Mouse (Mus musculus): ENCODE measurements around the gene Tmem125. TPM values are rescaled to one million over a fixed set of nuclear protein-coding genes. Genes with fewer than 3 reads are reported as not detected.

The Tmem125 gene
- polyA plus RNA-seq, 1 experiment from 2014 or later: 0.11 TPM

DNA sequence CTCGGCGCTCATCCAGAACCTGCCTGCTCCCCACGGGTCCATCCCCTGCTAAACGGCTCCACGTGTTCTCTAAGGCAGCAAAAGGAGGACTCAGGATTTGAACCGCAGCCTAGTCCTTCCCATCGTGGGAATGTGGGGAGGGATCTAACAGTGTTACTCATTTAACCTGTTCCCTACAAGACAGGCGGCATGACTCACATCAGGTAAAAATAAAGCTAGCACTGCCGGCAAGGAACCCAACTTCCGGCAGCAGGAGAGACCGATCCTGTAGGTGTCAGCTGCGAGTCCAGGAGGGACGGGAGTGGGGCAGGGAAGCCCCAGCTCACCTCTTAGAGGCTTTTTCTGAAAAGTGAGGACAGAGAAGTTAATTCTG, 700 bp downstream of the Tmem125 start:
- Histone ChIP-seq H3K9me3 (ENCODE audit: control insufficient read depth, low read length) (no peaks in the 10 kb centered on the region), H3K36me3 (ENCODE audit: control insufficient read depth, insufficient read depth, low read length) (no peaks in the 10 kb centered on the region), H3K27me3 (ENCODE audit: control insufficient read depth, insufficient read depth, low read length) (no peaks in the 10 kb centered on the region; the same call in 1 of the 2 replicates), H3K9ac (ENCODE audit: low read length) (no peak overlapping the region), H3K4me1 (ENCODE audit: control insufficient read depth, insufficient read depth, low read length) (peaks cover 12% of the 10 kb centered on the region; the same call in 1 of the 2 replicates), H3K4me3 (ENCODE audit: low read depth, low read length) (peak overlapping the region; percentile 19), H3K27ac (ENCODE audit: low read depth, low read length) (no peak overlapping the region), H3K4me2 (peak overlapping the region; percentile 45)
- DNase-seq (ENCODE audit: low spot score, missing footprints) (peak; percentile 82), ATAC-seq (ENCODE audit: low FRiP score) (no peak)
- 25% methylated on average over 13 of the region's 13 CpGs for WGBS

DNA sequence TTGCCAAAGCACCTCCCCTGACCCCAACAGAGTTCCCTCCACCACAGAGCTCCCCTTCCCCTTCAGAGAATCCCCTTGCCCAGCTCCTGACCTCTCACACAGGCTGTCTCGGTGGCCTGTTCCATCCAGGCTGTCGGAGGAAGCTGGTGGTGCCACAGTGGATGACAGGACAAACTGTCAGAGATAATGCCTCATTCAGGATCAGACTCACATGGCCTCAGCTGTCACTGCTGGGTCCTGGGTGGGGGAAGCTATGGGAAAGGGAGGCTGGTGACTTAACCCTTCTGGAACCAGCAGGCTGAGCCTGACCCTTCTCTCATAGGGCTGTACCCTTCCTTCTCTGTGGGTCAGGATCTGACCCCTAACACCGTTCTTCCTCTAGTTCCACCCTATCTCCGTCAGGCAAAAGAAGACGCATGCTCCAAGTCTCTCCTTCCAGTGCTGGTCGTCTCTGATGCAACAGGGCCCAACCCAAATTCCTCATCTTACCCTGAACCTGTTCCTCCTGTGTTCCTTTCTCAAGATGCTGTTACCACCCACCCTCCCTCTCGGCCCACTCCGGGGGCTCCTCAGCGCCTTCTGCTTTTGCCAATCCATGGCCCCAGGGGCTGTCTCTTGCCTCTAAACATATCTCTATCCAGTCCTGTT, 1.2 kb downstream of the Tmem125 start:
- Histone ChIP-seq H3K27ac (ENCODE audit: low read depth, low read length) (no peak overlapping the region), H3K36me3 (ENCODE audit: control insufficient read depth, insufficient read depth, low read length) (no peaks in the 10 kb centered on the region), H3K9me3 (ENCODE audit: control insufficient read depth, low read length) (no peaks in the 10 kb centered on the region), H3K4me1 (ENCODE audit: control insufficient read depth, insufficient read depth, low read length) (peaks cover 12% of the 10 kb centered on the region; the same call in 1 of the 2 replicates), H3K27me3 (ENCODE audit: control insufficient read depth, insufficient read depth, low read length) (no peaks in the 10 kb centered on the region; the same call in 1 of the 2 replicates), H3K4me3 (ENCODE audit: low read depth, low read length) (no peak overlapping the region), H3K4me2 (no peak overlapping the region), H3K9ac (ENCODE audit: low read length) (no peak overlapping the region)
- ATAC-seq (ENCODE audit: low FRiP score) (no peak), DNase-seq (ENCODE audit: low spot score, missing footprints) (no peak)
- 70% methylated on average over 9 of the region's 9 CpGs for WGBS

GRCm38 (mm10) chr4:118539904-118540303, 3.9 kb downstream of the Tmem125 start:
- 8% methylated on average over 10 of the region's 10 CpGs for WGBS

DNA sequence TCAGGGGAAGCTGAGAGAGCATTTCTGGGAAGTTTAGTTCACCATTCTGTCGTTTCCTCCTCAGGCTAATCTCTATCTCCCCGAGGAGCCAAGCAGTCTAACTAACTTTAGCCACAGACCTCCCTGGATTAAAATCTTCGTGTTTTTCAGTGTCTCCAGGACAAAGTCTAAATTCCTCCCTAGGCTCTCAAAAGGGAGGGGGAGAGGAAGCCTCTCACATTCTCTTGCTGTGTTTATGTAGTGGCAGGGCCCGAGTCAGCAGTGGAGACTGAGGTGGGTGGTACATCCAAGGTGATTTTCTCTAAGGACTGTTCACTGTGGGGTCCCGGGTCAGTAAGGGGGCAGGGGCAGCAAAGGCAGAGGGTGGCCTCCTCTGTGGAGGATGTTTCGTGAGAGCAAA, 6.0 kb downstream of the Tmem125 start:
- WGBS: 51% methylated on average over 6 of the region's 6 CpGs
- no peak for ATAC-seq (ENCODE audit: low FRiP score)

More at GRCm38 (mm10) chr4:118539904-118540303, 3.9 kb downstream of the Tmem125 start:
- ATAC-seq (ENCODE audit: low FRiP score) (no peak), DNase-seq (ENCODE audit: low spot score, missing footprints) (peak; percentile 76)
- Histone ChIP-seq H3K4me1 (ENCODE audit: control insufficient read depth, insufficient read depth, low read length) (peaks cover 12% of the 10 kb centered on the region; the same call in 1 of the 2 replicates), H3K27me3 (ENCODE audit: control insufficient read depth, insufficient read depth, low read length) (no peaks in the 10 kb centered on the region; the same call in 1 of the 2 replicates), H3K9ac (ENCODE audit: low read length) (no peak overlapping the region), H3K27ac (ENCODE audit: low read depth, low read length) (no peak overlapping the region), H3K4me2 (no peak overlapping the region), H3K9me3 (ENCODE audit: control insufficient read depth, low read length) (no peaks in the 10 kb centered on the region), H3K36me3 (ENCODE audit: control insufficient read depth, insufficient read depth, low read length) (no peaks in the 10 kb centered on the region), H3K4me3 (ENCODE audit: low read depth, low read length) (no peak overlapping the region)

DNA sequence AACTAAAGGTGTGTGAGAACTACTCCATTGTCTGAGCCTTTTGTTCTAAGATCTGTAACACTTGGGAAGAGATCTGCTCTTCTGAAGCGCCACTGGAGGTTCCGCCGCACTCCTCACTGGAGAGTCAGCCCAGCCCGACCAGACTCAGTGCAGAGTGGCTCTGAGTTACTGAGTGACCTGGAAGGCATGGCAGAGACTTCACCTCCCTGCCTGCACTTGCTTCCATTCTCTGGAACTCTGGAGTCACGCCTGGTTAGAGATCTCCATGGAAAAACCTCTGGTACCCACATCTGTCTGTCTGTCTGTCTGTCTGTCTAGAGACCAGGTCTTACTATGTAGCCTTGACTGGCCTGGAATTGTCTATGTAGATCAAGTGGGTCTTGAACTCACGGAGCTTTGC, 8.2 kb downstream of the Tmem125 start:
- 83% methylated on average over 6 of the region's 6 CpGs for WGBS
- H3K9me3 ChIP-seq (ENCODE audit: control insufficient read depth, low read length): no peaks in the 10 kb centered on the region
- H3K4me3 ChIP-seq (ENCODE audit: low read depth, low read length): no peak overlapping the region
- no peak overlapping the region for H3K27ac ChIP-seq (ENCODE audit: low read depth, low read length)
- no peak overlapping the region for H3K9ac ChIP-seq (ENCODE audit: low read length)
- H3K27me3 ChIP-seq (ENCODE audit: control insufficient read depth, insufficient read depth, low read length): no peaks in the 10 kb centered on the region; the same call in 1 of the 2 replicates
- no peak for DNase-seq (ENCODE audit: low spot score, missing footprints)
- no peak for ATAC-seq (ENCODE audit: low FRiP score)
- H3K4me2 ChIP-seq: no peak overlapping the region
- no peaks in the 10 kb centered on the region for H3K36me3 ChIP-seq (ENCODE audit: control insufficient read depth, insufficient read depth, low read length)
- peaks cover 10% of the 10 kb centered on the region; the same call in 1 of the 2 replicates for H3K4me1 ChIP-seq (ENCODE audit: control insufficient read depth, insufficient read depth, low read length)

More for the DNA sequence above, 6.0 kb downstream of the Tmem125 start:
- H3K36me3 ChIP-seq (ENCODE audit: control insufficient read depth, insufficient read depth, low read length): no peaks in the 10 kb centered on the region
- peaks cover 6% of the 10 kb centered on the region; the same call in 1 of the 2 replicates for H3K4me1 ChIP-seq (ENCODE audit: control insufficient read depth, insufficient read depth, low read length)
- DNase-seq (ENCODE audit: low spot score, missing footprints): peak; percentile 45
- no peak overlapping the region for H3K4me2 ChIP-seq
- H3K9me3 ChIP-seq (ENCODE audit: control insufficient read depth, low read length): no peaks in the 10 kb centered on the region
- no peaks in the 10 kb centered on the region; the same call in 1 of the 2 replicates for H3K27me3 ChIP-seq (ENCODE audit: control insufficient read depth, insufficient read depth, low read length)
- H3K9ac ChIP-seq (ENCODE audit: low read length): no peak overlapping the region
- H3K4me3 ChIP-seq (ENCODE audit: low read depth, low read length): no peak overlapping the region
- no peak overlapping the region for H3K27ac ChIP-seq (ENCODE audit: low read depth, low read length)

DNA sequence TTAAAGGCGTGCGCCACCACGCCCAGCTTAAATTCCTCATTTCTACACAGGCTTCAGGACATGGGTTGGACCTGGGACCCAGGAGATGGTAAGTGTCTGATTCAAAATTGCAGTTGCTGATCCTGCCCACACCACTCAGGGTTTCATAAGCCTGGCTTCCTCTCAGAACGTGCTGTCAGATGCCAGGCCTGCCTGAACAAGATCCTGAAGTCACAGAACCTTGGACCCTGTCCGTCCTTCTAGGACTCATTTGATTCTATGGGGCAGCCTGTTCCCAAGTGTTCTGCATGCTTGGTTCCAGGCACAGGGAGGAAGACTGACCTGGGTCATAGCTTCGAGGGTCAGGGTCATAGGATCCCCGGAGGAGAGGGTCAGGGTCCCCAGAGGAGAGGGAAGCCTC, 10.2 kb downstream of the Tmem125 start:
- no peak overlapping the region for H3K9ac ChIP-seq (ENCODE audit: low read length)

DNA sequence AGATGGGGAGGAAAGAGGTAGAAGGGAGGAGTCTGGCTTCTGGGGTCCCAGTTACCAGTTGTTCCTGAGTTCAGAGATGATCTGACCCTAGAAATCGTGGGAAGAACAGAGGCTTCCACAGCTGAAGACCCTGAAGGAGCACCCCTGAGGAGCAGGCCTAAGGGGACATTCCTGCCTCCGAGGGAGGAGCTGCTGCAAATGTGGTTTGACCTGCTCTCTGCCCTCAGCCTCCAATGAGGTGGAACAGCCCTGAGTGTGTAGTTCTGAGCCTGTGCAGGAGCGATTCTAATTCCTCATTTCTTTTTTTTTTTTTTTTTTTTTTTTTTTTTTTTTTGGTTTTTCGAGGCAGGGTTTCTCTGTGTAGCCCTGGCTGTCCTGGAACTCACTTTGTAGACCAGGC, 10.7 kb downstream of the Tmem125 start:
- Histone ChIP-seq H3K4me1 (ENCODE audit: control insufficient read depth, insufficient read depth, low read length) (peaks cover 5% of the 10 kb centered on the region; the same call in 1 of the 2 replicates), H3K9me3 (ENCODE audit: control insufficient read depth, low read length) (no peaks in the 10 kb centered on the region), H3K27ac (ENCODE audit: low read depth, low read length) (no peak overlapping the region), H3K4me3 (ENCODE audit: low read depth, low read length) (no peak overlapping the region), H3K36me3 (ENCODE audit: control insufficient read depth, insufficient read depth, low read length) (no peaks in the 10 kb centered on the region), H3K4me2 (no peak overlapping the region), H3K27me3 (ENCODE audit: control insufficient read depth, insufficient read depth, low read length) (no peaks in the 10 kb centered on the region), H3K9ac (ENCODE audit: low read length) (no peak overlapping the region)
- DNase-seq (ENCODE audit: low spot score, missing footprints): no peak
- ATAC-seq (ENCODE audit: low FRiP score): no peak
- 60% methylated on average over 3 of the region's 4 CpGs for WGBS

More for the DNA sequence above, 10.2 kb downstream of the Tmem125 start:
- Histone ChIP-seq H3K4me1 (ENCODE audit: control insufficient read depth, insufficient read depth, low read length) (peaks cover 5% of the 10 kb centered on the region; the same call in 1 of the 2 replicates), H3K9me3 (ENCODE audit: control insufficient read depth, low read length) (no peaks in the 10 kb centered on the region), H3K27ac (ENCODE audit: low read depth, low read length) (no peak overlapping the region), H3K36me3 (ENCODE audit: control insufficient read depth, insufficient read depth, low read length) (no peaks in the 10 kb centered on the region), H3K4me3 (ENCODE audit: low read depth, low read length) (no peak overlapping the region), H3K4me2 (no peak overlapping the region), H3K27me3 (ENCODE audit: control insufficient read depth, insufficient read depth, low read length) (no peaks in the 10 kb centered on the region; the same call in 1 of the 2 replicates)
- whole genome bisulfite sequencing: 83% methylated on average over 7 of the region's 7 CpGs
- DNase-seq (ENCODE audit: low spot score, missing footprints): no peak
- no peak for ATAC-seq (ENCODE audit: low FRiP score)

DNA sequence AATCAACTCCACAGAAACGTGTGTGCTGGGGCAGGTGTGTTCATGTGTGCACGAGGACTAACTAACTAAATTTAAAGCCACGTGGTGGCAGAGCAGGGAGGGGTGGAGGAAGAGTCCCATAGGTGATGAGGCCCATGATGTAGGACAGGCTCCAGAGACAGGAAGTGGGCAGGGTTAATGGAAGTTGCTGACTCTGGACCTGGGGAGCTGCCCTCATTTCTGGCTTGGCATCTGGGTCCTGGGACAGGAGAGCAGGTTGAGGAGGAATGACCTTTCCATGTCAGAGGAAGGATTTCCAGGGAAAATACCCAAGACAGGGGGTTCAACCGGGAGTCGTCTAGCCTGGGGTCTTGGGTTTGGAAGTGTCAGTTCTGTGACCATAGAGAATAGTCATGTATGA, 11.2 kb downstream of the Tmem125 start:
- H3K4me1 ChIP-seq (ENCODE audit: control insufficient read depth, insufficient read depth, low read length): peaks cover 5% of the 10 kb centered on the region; the same call in 1 of the 2 replicates
- WGBS: 84% methylated on average over 5 of the region's 5 CpGs
- no peak overlapping the region for H3K27ac ChIP-seq (ENCODE audit: low read depth, low read length)
- DNase-seq (ENCODE audit: low spot score, missing footprints): no peak
- H3K36me3 ChIP-seq (ENCODE audit: control insufficient read depth, insufficient read depth, low read length): no peaks in the 10 kb centered on the region
- no peak overlapping the region for H3K9ac ChIP-seq (ENCODE audit: low read length)
- H3K9me3 ChIP-seq (ENCODE audit: control insufficient read depth, low read length): no peaks in the 10 kb centered on the region
- no peak for ATAC-seq (ENCODE audit: low FRiP score)
- no peaks in the 10 kb centered on the region for H3K27me3 ChIP-seq (ENCODE audit: control insufficient read depth, insufficient read depth, low read length)
- no peak overlapping the region for H3K4me3 ChIP-seq (ENCODE audit: low read depth, low read length)
- H3K4me2 ChIP-seq: no peak overlapping the region

DNA sequence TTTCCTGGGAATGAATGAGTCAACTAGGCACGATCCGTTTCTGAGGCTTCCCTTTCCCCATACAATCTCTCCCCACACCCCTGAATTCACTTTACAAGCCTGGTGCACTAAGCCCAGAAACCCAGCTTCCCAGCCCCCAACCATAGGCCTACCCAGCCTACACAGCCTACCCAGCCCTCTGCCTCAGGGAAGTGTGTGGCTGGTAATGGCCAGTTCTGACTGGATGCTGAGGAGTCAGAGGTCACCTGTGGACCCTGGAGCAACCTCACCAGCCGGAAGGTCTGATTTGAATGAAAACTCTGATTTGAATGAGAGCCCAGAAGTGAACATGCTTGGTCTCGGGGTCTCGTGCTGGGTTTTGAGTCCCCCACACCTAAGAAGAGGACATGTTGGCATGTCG, 16.1 kb downstream of the Tmem125 start:
- Histone ChIP-seq H3K27me3 (ENCODE audit: control insufficient read depth, insufficient read depth, low read length) (no peaks in the 10 kb centered on the region; the same call in 1 of the 2 replicates), H3K4me1 (ENCODE audit: control insufficient read depth, insufficient read depth, low read length) (peaks cover 5% of the 10 kb centered on the region; the same call in 1 of the 2 replicates), H3K36me3 (ENCODE audit: control insufficient read depth, insufficient read depth, low read length) (no peaks in the 10 kb centered on the region), H3K9ac (ENCODE audit: low read length) (no peak overlapping the region), H3K27ac (ENCODE audit: low read depth, low read length) (no peak overlapping the region), H3K4me2 (no peak overlapping the region), H3K9me3 (ENCODE audit: control insufficient read depth, low read length) (no peaks in the 10 kb centered on the region), H3K4me3 (ENCODE audit: low read depth, low read length) (no peak overlapping the region)
- 79% methylated on average over 6 of the region's 6 CpGs for WGBS
- DNase-seq (ENCODE audit: low spot score, missing footprints): no peak
- no peak for ATAC-seq (ENCODE audit: low FRiP score)

All from midbrain, embryonic 11.5 days (tissue).